In genomic region chr10:71346722-71347508, GRCm38 (mm10) we compare ENCODE assay signal across 8 mouse cellular contexts. TPM values are rescaled to one million over a fixed set of nuclear protein-coding genes. Genes with fewer than 3 reads are reported as not detected.
A peak's percentile ranks its signal among the peaks of the same experiment; 100 is the strongest.
DNase-seq lines count a peak whose midpoint lies in the region; ATAC-seq and TF ChIP-seq lines count a peak whose summit lies in the region.

No protein-coding gene starts in this region.

- peak overlapping the region; percentile 93 for H3K4me2 ChIP-seq in embryonic facial prominence, embryonic 13.5 days
- peak overlapping the region; percentile 86 for H3K4me2 ChIP-seq in intestine, postnatal 0 days (replicated peaks; ENCODE audit: low read depth)
- peak overlapping the region; percentile 91 for H3K4me2 ChIP-seq in midbrain, embryonic 14.5 days (ENCODE audit: low read length)

- 6% methylated on average over 13 of the region's 13 CpGs for WGBS in liver, adult 2 months
- 8% methylated on average over 13 of the region's 13 CpGs for WGBS in embryonic facial prominence, embryonic 13.5 days
- WGBS in intestine, postnatal 0 days, result 13% methylated on average over 13 of the region's 13 CpGs
- WGBS in midbrain, embryonic 14.5 days, result 10% methylated on average over 13 of the region's 13 CpGs

- H3K4me1 ChIP-seq in liver, adult 2 months (ENCODE audit: control insufficient read depth, insufficient read depth, low read length), result peaks cover 19% of the 10 kb centered on the region
- peaks cover 34% of the 10 kb centered on the region for H3K4me1 ChIP-seq in embryonic facial prominence, embryonic 13.5 days
- peaks cover 5% of the 10 kb centered on the region; the same call in 1 of the 2 replicates for H3K4me1 ChIP-seq in intestine, postnatal 0 days (replicated peaks; ENCODE audit: control insufficient read depth, insufficient read depth, low read length)
- H3K4me1 ChIP-seq in midbrain, embryonic 14.5 days (ENCODE audit: control insufficient read depth, insufficient read depth, low read length), result peaks cover 23% of the 10 kb centered on the region

- no peak for TF ChIP-seq POLR2A in liver, adult 2 months (IDR thresholded peaks at IDR 0.05; ENCODE audit: extremely low read depth, insufficient read depth, low read length)

- H3K36me3 ChIP-seq in liver, adult 2 months (ENCODE audit: control insufficient read depth, insufficient read depth, low read length), result peaks cover 6% of the 10 kb centered on the region
- no peaks in the 10 kb centered on the region for H3K36me3 ChIP-seq in embryonic facial prominence, embryonic 13.5 days
- peaks cover 6% of the 10 kb centered on the region; the same call in 1 of the 2 replicates for H3K36me3 ChIP-seq in intestine, postnatal 0 days (ENCODE audit: control insufficient read depth, insufficient read depth)
- 0 out of 2 replicates have a peak, but pooled peaks cover 2% of the 10 kb centered on the region for H3K36me3 ChIP-seq in midbrain, embryonic 14.5 days (ENCODE audit: control insufficient read depth, insufficient read depth, low read length)

- TF ChIP-seq CTCF in liver, adult 2 months (IDR thresholded peaks at IDR 0.05; ENCODE audit: low read depth, low read length), result no peak
- TF ChIP-seq CTCF in intestine, postnatal 0 days (IDR thresholded peaks at IDR 0.05; ENCODE audit: low read depth), result peak; percentile 47

- H3K79me2 ChIP-seq in liver, adult 2 months (ENCODE audit: control insufficient read depth, insufficient read depth, low read length), result peaks cover 32% of the 10 kb centered on the region; the same call in 1 of the 2 replicates

- H3K9me3 ChIP-seq in embryonic facial prominence, embryonic 13.5 days, result no peaks in the 10 kb centered on the region
- H3K9me3 ChIP-seq in intestine, postnatal 0 days (ENCODE audit: control insufficient read depth), result no peaks in the 10 kb centered on the region
- no peaks in the 10 kb centered on the region for H3K9me3 ChIP-seq in midbrain, embryonic 14.5 days (ENCODE audit: control insufficient read depth, low read length)

- no peak for ATAC-seq in embryonic facial prominence, embryonic 13.5 days (ENCODE audit: insufficient number of reproducible peaks, insufficient read depth, low FRiP score, low TSS enrichment, low read depth)
- no peak for ATAC-seq in intestine, postnatal 0 days
- no peak for ATAC-seq in midbrain, embryonic 14.5 days (ENCODE audit: low FRiP score, low TSS enrichment)
- ATAC-seq in erythroid progenitor cell, adult 5-6 weeks (replicated peaks; ENCODE audit: low FRiP score, poor library complexity, severe bottlenecking), result no peak; the same call in 1 of the 2 replicates

- peak overlapping the region; percentile 45 for H3K9ac ChIP-seq in liver, adult 2 months (ENCODE audit: low read depth, low read length)
- peak overlapping the region; percentile 84 for H3K9ac ChIP-seq in embryonic facial prominence, embryonic 13.5 days
- H3K9ac ChIP-seq in intestine, postnatal 0 days (ENCODE audit: low read depth, low read length), result peak overlapping the region; percentile 93; the same call in 1 of the 2 replicates
- H3K9ac ChIP-seq in midbrain, embryonic 14.5 days (replicated peaks; ENCODE audit: low read length), result peak overlapping the region; percentile 84

- DNase-seq in liver, adult 2 months (ENCODE audit: extremely low read depth, low read depth, low spot score), result peak; percentile 74
- no peak for DNase-seq in liver
- peak; percentile 59 for DNase-seq in MEL-GATA-1-ER (ENCODE audit: extremely low read depth, low read depth)
- peak; percentile 11 for DNase-seq in midbrain, embryonic 14.5 days
- no peak for DNase-seq in thymus, postnatal 36 days

- no peaks in the 10 kb centered on the region for H3K27me3 ChIP-seq in liver, adult 2 months (ENCODE audit: control insufficient read depth, insufficient read depth, low read length)
- no peaks in the 10 kb centered on the region for H3K27me3 ChIP-seq in embryonic facial prominence, embryonic 13.5 days
- H3K27me3 ChIP-seq in intestine, postnatal 0 days (replicated peaks; ENCODE audit: control insufficient read depth, insufficient read depth, low read length), result no peaks in the 10 kb centered on the region
- H3K27me3 ChIP-seq in midbrain, embryonic 14.5 days (ENCODE audit: control insufficient read depth, insufficient read depth, low read length), result no peaks in the 10 kb centered on the region

- H3K4me3 ChIP-seq in liver, adult 2 months (ENCODE audit: insufficient read depth, low read depth, low read length), result peak overlapping the region; percentile 53
- H3K4me3 ChIP-seq in embryonic facial prominence, embryonic 13.5 days, result peak overlapping the region; percentile 85
- peak overlapping the region; percentile 93 for H3K4me3 ChIP-seq in intestine, postnatal 0 days (ENCODE audit: low read depth, low read length)
- H3K4me3 ChIP-seq in midbrain, embryonic 14.5 days (replicated peaks; ENCODE audit: low read depth, low read length), result peak overlapping the region; percentile 85

- H3K27ac ChIP-seq in liver, adult 2 months (replicated peaks; ENCODE audit: insufficient read depth, low read depth, low read length), result peak overlapping the region; percentile 86
- peak overlapping the region; percentile 78 for H3K27ac ChIP-seq in embryonic facial prominence, embryonic 13.5 days
- H3K27ac ChIP-seq in intestine, postnatal 0 days (ENCODE audit: low read depth, low read length), result 0 out of 2 replicates have a peak overlapping the region, but pooled peaks have one; percentile 92
- peak overlapping the region; percentile 84 for H3K27ac ChIP-seq in midbrain, embryonic 14.5 days (replicated peaks; ENCODE audit: low read depth, low read length)

RNA-seq across cellular contexts. Expression of gene Ipmk, which starts 0.6 kb away (rescaled TPM):
- total RNA-seq in liver, adult 2 months (2014; rRNA removed), result 46.2 and 54.8 TPM in 2 replicates
- 11.6 and 13.7 TPM in 2 replicates for polyA plus RNA-seq in liver, adult 2 months (2012; rRNA removed)
- 10.3 and 10.9 TPM in 2 replicates for polyA plus RNA-seq in embryonic facial prominence, embryonic 13.5 days (2015; fragmentation: Nextera tagmentation; extraction: Ambion mirVana)
- polyA plus RNA-seq in intestine, postnatal 0 days (2015; fragmentation: Nextera tagmentation; extraction: Ambion mirVana), result 32.4 and 36.6 TPM in 2 replicates
- polyA plus RNA-seq in midbrain, embryonic 14.5 days (2014; fragmentation: Nextera tagmentation; extraction: Ambion mirVana), result 21.1 and 22.0 TPM in 2 replicates
- total RNA-seq in erythroid progenitor cell, adult 5-6 weeks (2015; ENCODE audit: low replicate concordance), result 23.5 and 35.0 TPM in 2 replicates
- 16.9 and 22.6 TPM in 2 replicates for total RNA-seq in erythroid progenitor cell, adult 5-6 weeks (2017; ENCODE audit: low replicate concordance)

RNA-seq across cellular contexts. Expression of gene Cisd1, which starts 2.2 kb away (rescaled TPM):
- total RNA-seq in liver, adult 2 months (2014; rRNA removed), result 159 and 205 TPM in 2 replicates
- polyA plus RNA-seq in liver, adult 2 months (2012; rRNA removed), result 209 and 211 TPM in 2 replicates
- polyA plus RNA-seq in embryonic facial prominence, embryonic 13.5 days (2015; fragmentation: Nextera tagmentation; extraction: Ambion mirVana), result 99.6 and 104 TPM in 2 replicates
- 197 and 204 TPM in 2 replicates for polyA plus RNA-seq in intestine, postnatal 0 days (2015; fragmentation: Nextera tagmentation; extraction: Ambion mirVana)
- 281 and 329 TPM in 2 replicates for polyA plus RNA-seq in midbrain, embryonic 14.5 days (2014; fragmentation: Nextera tagmentation; extraction: Ambion mirVana)
- total RNA-seq in erythroid progenitor cell, adult 5-6 weeks (2015; ENCODE audit: low replicate concordance), result 23.4 and 27.2 TPM in 2 replicates
- 4.8 and 13.0 TPM in 2 replicates for total RNA-seq in erythroid progenitor cell, adult 5-6 weeks (2017; ENCODE audit: low replicate concordance)

Comparison
In these comparisons a context has a peak if more than half of its experiments do, and no peak if none do; other contexts are left out.
1. DNase-seq: peak in liver, adult 2 months (single experiment), MEL-GATA-1-ER (single experiment) and midbrain, embryonic 14.5 days (single experiment); none in liver (single experiment) and thymus, postnatal 36 days (0 of 2).
2. Peak in every context shown above with its lines, with median percentiles within 50 percentile points of each other: H3K27ac ChIP-seq, H3K4me3 ChIP-seq, H3K9ac ChIP-seq and H3K4me2 ChIP-seq.